Mouse (Mus musculus) E14TG2a.4 (cell line): Measurements from ENCODE around the gene Por.

Source experiments
- CTCF ChIP-seq: conservative IDR thresholded peaks from 2 replicates; pipeline ENCODE4 v1.5.1; 2014; ENCODE audit warnings: low read length
- NANOG ChIP-seq: IDR thresholded peaks from 2 replicates; pipeline ENCODE4 v1.6.1; 2014; ENCODE audit warnings: borderline replicate concordance, low read length, mixed read lengths

DNA sequence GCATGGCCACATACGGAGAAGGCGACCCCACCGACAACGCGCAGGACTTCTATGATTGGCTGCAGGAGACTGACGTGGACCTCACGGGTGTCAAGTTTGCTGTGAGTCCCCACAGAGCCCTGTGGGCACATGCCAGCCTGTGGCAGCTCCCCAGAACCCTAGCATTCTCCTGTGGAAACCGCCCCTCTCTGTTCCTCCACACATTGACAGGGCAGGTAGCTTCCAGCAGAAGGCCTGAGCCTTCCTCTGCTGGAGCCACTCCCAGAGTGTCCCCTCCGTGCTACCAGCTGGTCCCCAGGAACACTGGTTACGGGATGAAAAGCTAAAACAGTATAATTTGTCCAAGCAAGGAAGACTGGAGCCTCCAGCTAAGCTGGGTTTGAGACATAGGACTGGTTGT, 60.4 kb downstream of the Por start:
- TF ChIP-seq CTCF (no peak), NANOG (no peak)
